Mouse (Mus musculus) embryo, embryonic 11 days (tissue): ENCODE data around the gene Omg.

Experiments used
- DNase-seq: peaks from one replicate; pipeline ENCODE4 v3.0.0-alpha.2; 2015

Gene Omg

DNA sequence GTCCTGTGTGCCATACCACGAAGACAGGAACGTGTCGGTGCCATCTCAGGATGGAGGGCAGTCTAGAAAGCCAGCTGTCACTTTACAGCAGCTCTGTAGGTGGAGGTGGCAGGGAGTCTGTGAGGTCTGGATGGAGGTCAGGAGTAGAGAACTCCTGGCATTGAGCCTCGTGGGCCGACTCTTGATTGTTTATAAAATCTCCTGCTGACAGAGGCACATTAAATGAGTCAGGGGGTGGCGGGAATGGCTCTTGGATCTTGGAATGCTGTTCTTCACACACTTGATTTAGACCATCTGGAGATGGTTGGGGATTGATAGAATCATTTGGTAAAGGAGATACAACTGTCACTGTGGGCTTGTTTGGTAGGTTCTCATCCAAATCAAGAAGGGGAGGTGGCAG, 11.4 kb upstream of the Omg start:
- DNase-seq = no peak

DNA sequence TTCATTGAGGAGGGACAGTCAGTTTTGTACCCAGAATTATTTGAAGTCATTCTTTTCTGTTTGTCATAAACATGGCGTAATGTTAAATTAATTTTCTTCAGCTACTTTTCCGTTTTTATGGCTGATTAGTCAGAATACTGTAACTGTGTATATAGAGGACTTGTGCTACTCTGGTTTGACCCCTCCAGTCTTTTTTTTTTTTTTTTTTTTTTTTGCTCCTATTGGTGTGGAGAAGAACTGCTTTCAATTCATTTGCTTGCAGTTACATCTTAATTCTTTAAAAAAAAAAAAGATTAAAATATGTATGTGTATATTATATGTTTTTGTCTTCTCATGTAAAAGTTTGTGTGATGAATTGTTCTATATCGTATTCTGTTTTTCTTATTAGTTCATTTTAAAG, 8.1 kb upstream of the Omg start:
- DNase-seq = no peak

DNA sequence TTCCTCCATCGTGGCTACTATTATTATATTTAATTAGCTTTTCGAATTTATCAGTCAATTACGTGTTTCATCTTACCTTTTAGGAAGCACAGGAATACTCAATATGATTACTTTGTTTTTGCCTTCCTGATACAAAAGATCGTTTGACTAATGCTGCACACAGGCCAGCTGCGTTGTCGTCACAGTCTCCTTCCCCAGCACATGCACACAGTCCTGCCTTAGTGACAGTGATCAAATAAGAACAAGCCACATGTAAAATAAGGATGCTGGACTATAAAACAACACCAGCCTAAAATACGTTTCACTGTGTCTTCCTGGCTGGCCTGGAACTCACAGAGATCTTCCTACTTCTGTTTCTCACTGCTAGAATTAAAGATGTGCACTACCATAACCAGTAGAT, 622 bp upstream of the Omg start:
- no peak for DNase-seq

DNA sequence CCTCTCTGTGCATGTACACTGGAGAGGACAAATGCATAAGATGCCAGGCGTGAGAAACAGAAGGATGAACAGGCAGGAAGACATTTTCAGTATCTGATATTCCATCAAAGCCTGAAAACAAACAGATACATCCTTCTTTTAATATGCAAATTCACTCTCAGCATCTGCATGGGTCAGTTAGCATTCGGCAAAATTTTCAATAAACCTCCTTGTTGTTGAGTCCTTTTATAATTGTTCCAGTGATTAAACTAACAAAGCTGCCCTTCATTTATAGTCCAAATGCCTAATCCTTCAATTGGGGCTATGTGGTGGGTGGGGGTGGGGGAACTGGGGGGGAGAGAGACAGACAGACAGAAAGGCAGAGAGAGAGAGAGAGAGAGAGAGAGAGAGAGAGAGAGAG, 967 bp downstream of the Omg start:
- no peak for DNase-seq

DNA sequence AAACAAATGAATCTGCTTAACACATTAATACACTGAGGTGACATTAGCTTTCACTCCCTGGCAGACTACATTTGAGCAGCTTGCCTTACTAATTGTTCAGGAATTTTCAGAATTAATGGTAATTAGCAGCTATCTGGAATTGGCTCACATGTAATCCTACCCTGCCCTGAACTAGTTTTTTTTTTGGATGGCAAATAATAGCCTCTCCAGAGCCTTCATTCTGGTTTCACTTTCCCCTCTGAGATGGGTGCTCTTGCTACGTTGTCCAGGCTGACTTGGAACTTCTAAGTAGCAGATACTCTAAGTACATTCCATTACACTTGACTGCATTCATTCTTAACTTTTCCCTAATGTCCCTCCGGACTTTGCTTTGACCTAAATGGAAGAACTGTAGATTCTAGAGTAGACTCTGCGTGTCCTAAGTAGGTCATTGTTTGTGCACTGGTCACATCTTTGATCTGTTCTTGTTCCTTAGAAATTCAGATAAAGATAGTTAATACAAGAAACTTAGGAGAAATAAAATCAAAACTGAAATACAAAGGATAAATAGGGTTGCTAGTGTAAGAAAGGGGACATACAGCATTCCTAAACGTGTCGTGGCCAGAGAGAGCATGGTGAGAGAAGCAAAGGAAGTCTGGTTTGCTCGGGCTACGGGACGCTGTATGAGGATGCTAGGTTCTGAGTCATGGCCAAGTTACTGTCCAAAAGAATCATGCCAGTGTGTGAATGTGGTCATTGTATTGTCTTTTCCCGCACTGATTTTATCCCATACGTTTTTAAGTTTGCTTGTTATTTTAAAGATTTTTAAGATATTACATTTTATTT, 8.7 kb downstream of the Omg start:
- DNase-seq = no peak

DNA sequence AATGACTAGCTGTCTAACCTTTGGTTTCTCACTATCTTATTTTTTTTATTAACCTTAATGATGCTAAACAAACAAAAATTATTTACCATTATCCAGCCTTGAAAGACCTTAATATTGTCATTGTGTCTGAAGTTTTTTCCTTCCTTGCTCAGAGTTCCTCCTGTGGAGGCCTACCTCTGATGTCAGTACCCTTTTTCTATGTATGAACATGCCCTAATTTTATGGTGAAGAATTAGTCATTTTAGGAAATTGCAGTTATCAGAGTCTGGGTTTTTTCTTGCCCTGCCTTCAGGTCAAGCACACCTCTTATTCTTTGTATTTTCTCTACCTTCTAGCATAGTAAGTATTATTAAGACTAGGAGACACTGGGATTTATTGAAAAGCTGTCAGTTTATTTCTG, 19.2 kb downstream of the Omg start:
- no peak for DNase-seq

DNA sequence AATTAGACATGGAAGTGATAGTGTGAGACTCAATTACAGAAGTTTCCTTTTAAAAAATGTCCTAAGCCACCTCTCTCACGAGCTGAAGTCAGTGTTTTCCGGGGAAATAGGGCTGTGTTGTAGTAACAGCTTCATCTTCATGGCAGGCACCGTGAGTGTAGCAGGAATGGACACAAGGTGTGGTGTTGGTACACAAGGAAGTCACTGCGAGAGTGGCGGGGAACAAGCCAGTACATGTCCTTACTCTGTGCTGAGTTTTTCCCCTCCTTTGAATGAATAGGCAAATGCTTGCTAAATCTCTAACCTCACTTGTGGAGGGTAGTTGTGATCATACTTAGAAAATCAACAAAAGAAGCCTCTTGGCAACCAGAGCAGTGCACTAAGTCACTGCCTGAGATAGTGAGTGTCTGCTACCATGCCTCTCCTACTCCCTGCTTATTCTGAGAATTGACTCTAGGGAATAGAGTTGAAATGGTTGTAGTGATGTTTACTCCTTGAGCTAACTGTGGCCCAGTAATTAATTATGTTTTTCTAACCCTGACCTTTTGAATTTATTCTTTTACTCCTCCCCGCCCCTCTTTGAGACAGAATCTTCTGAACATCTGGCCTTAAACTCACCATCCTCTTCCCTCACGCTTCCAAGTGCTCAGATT, 19.9 kb downstream of the Omg start:
- DNase-seq = no peak

DNA sequence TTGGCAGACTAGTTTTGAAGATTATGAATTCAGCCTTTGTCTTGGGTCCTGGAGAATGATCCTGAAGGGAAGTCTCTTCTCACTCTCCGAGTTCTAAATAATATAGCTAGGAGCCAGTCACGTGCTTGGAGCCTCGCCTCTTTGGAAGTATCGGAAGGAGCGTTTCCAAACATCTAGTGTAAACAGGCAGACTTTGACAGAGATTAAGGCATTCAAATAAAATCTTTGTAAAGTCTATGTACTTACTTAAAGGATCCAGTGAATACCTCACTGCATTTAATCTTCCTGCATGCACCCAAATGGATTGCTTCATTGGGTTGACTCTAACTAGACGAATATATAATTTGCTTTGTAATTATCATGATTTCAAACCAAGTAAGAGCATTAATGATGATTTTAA, 20.5 kb downstream of the Omg start:
- DNase-seq = no peak

DNA sequence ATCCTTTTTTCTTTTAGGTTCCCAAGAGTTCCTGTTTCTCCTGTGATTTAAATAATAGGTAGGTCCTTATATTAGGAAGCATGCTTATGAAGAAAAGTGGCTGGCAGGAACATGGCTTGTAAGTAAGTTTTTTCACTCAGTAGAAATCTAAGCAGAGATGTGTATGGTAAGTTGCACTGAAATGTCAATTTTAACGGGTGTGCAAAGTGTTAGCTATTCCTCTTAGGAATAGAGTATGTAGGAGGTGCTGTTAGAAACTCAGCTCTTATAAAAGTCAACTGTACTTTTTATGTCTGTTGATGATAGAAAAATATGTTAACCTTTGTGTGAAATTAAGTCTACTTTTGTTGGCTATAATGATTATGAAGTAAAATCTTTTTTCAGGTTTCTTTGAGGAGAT, 35.8 kb downstream of the Omg start:
- no peak for DNase-seq

DNA sequence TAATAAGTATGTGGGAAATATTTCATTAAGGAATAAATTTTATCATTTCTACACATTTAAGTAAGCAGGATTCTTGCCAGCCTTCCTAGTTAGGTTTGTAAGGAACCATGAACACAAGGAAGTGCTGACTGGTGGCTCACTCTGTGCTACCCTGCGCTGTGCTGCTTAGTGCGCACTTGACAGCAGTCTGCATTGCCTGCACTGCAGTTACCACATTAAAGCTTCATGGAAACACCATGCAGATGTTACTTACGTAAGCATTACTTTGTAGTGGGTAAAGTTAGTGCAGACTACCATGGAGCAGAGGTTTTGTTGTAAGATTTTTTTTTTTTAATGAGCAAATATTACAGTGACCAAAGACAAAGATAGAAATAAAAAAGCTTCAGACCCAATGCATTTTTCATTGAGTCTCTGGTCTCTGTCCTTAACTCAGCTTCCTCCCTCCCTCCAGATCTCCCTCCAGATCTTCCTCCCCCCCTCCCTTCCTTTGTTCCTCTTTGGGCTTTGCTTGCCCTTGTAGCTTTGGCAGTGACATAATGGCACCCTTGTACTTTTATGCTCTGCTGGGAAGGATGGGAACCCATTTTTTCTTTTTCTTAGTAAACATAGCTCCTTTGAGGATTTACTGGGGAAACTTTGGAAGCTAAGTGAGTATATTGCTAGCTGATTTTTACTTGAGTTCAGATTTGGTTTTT, 43.0 kb downstream of the Omg start:
- DNase-seq = no peak

DNA sequence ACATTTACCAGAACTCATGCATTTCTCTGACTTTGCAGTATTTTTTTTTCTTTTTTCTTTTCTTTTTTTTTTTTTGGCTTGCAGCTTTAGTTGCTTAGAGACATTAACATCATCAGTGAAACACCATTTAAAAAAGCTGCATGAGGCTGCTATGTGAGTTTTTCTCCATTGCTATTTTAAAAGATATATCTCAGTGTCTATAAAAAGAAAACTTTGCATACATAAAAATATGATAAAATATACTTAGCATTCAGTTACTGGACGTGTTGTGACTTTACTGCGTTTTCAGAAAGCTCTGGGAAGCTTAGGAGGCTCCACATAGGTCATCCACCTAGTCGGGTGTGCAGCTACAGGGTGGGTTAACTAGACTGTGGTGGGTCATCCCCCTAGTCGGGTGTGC, 44.0 kb downstream of the Omg start:
- no peak for DNase-seq

DNA sequence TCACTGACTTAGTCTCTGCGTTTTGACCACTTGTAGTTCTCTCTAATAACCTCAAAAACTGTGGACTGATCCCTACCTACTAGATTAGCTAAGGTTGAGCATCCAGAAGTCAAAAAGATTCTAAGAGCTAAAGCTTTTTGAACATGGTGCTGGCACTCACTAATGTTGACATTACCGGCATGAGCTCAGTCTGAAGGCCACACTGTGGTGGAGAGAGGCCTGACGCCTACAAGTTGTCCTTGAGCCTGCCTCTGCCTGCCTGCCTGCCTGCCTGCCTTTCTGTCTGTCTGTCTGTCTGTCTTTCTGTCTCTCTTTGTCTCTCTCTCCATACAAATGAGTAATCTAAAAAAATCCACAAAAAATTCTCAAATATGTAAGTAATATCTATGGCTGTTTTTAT, 46.0 kb downstream of the Omg start:
- no peak for DNase-seq

DNA sequence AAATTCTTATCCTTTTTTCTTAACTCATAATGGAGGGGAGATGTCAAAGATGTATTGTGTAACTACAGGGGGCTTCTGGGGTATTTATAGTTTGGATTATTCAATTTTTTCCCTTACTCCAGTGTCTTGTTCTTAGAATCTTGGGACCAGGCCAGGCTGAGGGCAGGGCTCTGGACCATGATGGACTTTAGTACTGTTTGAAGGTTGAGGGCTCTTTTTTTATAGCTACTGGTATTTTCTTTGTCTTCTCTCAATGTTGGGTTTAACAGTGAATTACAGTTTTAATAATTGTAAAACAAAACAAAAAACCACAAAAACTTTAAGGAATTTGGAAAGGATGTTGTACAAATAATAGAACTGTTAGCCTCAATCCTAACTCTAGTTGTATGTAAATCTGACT, 50.9 kb downstream of the Omg start:
- DNase-seq = no peak
